Mouse (Mus musculus) neural tube, embryonic 15.5 days (tissue): Measurements from ENCODE around the gene Zfp735. TPM values are rescaled to one million over a fixed set of nuclear protein-coding genes. Genes with fewer than 3 reads are reported as not detected.

Source experiments
- ATAC-seq: fragments of 200-750 bp; cut with Nextera tagmentation; 2 replicates; pipeline ENCODE4 v1.8.0; 2017; ENCODE audit warnings: mild to moderate bottlenecking, moderate TSS enrichment, moderate library complexity; ENCODE audit not compliant: low FRiP score
- H3K27ac ChIP-seq: fragments of 300-500 bp; sonication (generic); replicated peaks from 2 replicates; pipeline ENCODE4 v1.5.1; 2015; ENCODE audit warnings: mild to moderate bottlenecking, inconsistent platforms
- H3K27me3 ChIP-seq: fragments of 300-500 bp; sonication (generic); replicated peaks from 2 replicates; pipeline ENCODE4 v1.6.1; 2015; ENCODE audit warnings: inconsistent platforms
- H3K36me3 ChIP-seq: fragments of 300-500 bp; sonication (generic); 2 replicates; pipeline ENCODE4 v1.6.1; 2015; ENCODE audit warnings: inconsistent platforms
- H3K4me1 ChIP-seq: fragments of 300-500 bp; sonication (generic); 2 replicates; pipeline ENCODE4 v1.6.1; 2015; ENCODE audit warnings: inconsistent platforms
- H3K4me2 ChIP-seq: fragments of 300-500 bp; sonication (generic); 2 replicates; pipeline ENCODE4 v1.6.1; 2015; ENCODE audit warnings: inconsistent platforms, mild to moderate bottlenecking, moderate library complexity
- H3K4me3 ChIP-seq: fragments of 300-500 bp; sonication (generic); replicated peaks from 2 replicates; pipeline ENCODE4 v1.5.1; 2015; ENCODE audit warnings: mild to moderate bottlenecking, inconsistent platforms
- H3K9ac ChIP-seq: fragments of 300-500 bp; sonication (generic); replicated peaks from 2 replicates; pipeline ENCODE4 v1.6.1; 2015; ENCODE audit warnings: mild to moderate bottlenecking, inconsistent platforms
- H3K9me3 ChIP-seq: fragments of 300-500 bp; sonication (generic); replicated peaks from 2 replicates; pipeline ENCODE4 v1.6.1; 2016; ENCODE audit warnings: inconsistent platforms
- WGBS: fragments of 180-500 bp; shearing (Covaris S2); methylation state at CpG from one replicate; pipeline ENCODE4 v1.1.7; 2015; ENCODE audit warnings: mixed read lengths; 5-methylcytosine and 5-hydroxymethylcytosine counted together
- polyA plus RNA-seq: library from polyadenylated mRNA; unstranded; fragments of >200 nt; fragmentation: Nextera tagmentation; extraction: Ambion mirVana; gene quantifications from 2 replicates; pipeline ENCODE4 v1.2.1, GENCODE M21; 2015

Zfp735 gene
- polyA plus RNA-seq = not detected in 2 replicates

DNA sequence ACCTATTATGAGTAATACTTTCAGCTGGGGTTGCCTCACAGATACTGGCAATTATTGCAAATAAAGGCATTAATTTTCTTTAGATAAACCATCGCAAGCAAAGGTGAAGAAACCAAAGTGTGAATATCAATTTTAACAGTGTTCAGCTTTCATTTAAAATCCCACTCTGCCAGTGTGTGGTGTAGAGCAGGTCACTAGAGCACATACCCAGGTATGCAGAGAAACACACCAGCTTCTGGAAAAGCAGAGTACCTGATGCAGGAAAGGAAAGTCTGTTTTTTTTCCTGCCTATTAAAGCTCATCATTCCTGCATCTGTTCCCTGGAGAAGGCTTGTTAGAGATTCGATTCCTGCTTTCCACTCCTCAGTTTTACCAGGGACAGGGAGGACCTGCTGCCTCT is at the start of gene Zfp735:
Gene Zfp735 (plus strand): TSS at position 301 of the 400 bp plus-strand sequence.
- no peak within 1 kb of the TSS for H3K4me2 ChIP-seq
- H3K4me1 ChIP-seq = no peaks in the 10 kb centered on the region
- H3K9me3 ChIP-seq = peaks cover 2% of the 10 kb centered on the region; the same call in 1 of the 2 replicates
- H3K9ac ChIP-seq = no peak within 1 kb of the TSS
- no peak for ATAC-seq
- 84% methylated on average over 2 of the region's 2 CpGs for WGBS
- H3K4me3 ChIP-seq = no peak within 1 kb of the TSS
- no peaks in the 10 kb centered on the region for H3K27me3 ChIP-seq
- no peaks in the 10 kb centered on the region for H3K36me3 ChIP-seq
- H3K27ac ChIP-seq = no peak within 1 kb of the TSS

DNA sequence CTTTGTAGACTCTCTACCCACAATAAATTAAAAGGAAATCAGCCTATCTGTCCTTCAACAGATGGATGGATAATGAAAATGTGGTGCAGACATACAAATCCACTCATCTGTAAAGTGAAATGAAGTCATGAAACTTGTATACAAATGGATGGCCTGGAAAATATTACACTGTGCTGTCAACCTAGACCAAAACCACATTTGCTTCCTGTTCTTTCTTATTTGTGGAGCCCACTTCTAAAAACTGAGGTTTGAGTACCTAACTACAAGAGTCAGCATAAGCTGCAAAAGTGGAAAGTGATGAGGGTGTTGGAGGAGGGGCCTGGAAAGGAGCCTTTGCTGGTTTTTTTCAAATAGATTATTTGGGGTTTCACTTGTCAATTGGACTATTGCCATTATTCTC is 70.5 kb downstream of the Zfp735 start:
- H3K4me3 ChIP-seq = no peak overlapping the region
- no peak overlapping the region for H3K27ac ChIP-seq
- H3K9me3 ChIP-seq = peaks cover 3% of the 10 kb centered on the region
- no peaks in the 10 kb centered on the region for H3K27me3 ChIP-seq
- no peaks in the 10 kb centered on the region for H3K4me1 ChIP-seq
- no peak overlapping the region for H3K9ac ChIP-seq
- no peaks in the 10 kb centered on the region for H3K36me3 ChIP-seq
- no peak overlapping the region for H3K4me2 ChIP-seq
- no peak for ATAC-seq

Other genes with a start within 250 kb of the Zfp735 start
- not detected in 2 replicates for gene Olfr380, start 231.3 kb upstream of the Zfp735 start, polyA plus RNA-seq
- gene Olfr381, start 197.2 kb upstream of the Zfp735 start, polyA plus RNA-seq = not detected in 2 replicates
- not detected in 2 replicates for gene Olfr382, start 171.6 kb upstream of the Zfp735 start, polyA plus RNA-seq
- gene Olfr385, start 95.8 kb upstream of the Zfp735 start, polyA plus RNA-seq = not detected in 2 replicates
- not detected in 2 replicates for gene Olfr384, start 90.2 kb upstream of the Zfp735 start, polyA plus RNA-seq
- not detected in 2 replicates for gene Olfr389, start 91.9 kb downstream of the Zfp735 start, polyA plus RNA-seq
- not detected in 2 replicates for gene Olfr390, start 94.2 kb downstream of the Zfp735 start, polyA plus RNA-seq
- gene Olfr391-ps, start 114.3 kb downstream of the Zfp735 start, polyA plus RNA-seq = not detected in 2 replicates
- gene Olfr392, start 128.3 kb downstream of the Zfp735 start, polyA plus RNA-seq = not detected in 2 replicates
- not detected in 2 replicates for gene Olfr393, start 162.7 kb downstream of the Zfp735 start, polyA plus RNA-seq
- gene Olfr394, start 202.0 kb downstream of the Zfp735 start, polyA plus RNA-seq = not detected in 2 replicates
- gene Olfr395, start 220.5 kb downstream of the Zfp735 start, polyA plus RNA-seq = not detected in 2 replicates
- not detected in 2 replicates for gene Olfr23, start 247.9 kb downstream of the Zfp735 start, polyA plus RNA-seq